Mouse (Mus musculus) cerebellum, adult 2 months (tissue): ENCODE data around the gene Chka.

Source experiments
- CTCF ChIP-seq: fragments of 200-500 bp; IDR thresholded peaks from 2 replicates; pipeline ENCODE4 v1.5.1; 2011; ENCODE audit warnings: low read depth, mild to moderate bottlenecking, control low read depth, low read length, moderate library complexity, borderline replicate concordance; ENCODE audit not compliant: insufficient read depth
- POLR2A ChIP-seq: fragments of 200-500 bp; IDR thresholded peaks from 2 replicates; pipeline ENCODE4 v1.6.1; 2011; ENCODE audit warnings: low read length, control low read depth, borderline replicate concordance; ENCODE audit not compliant: insufficient read depth

DNA sequence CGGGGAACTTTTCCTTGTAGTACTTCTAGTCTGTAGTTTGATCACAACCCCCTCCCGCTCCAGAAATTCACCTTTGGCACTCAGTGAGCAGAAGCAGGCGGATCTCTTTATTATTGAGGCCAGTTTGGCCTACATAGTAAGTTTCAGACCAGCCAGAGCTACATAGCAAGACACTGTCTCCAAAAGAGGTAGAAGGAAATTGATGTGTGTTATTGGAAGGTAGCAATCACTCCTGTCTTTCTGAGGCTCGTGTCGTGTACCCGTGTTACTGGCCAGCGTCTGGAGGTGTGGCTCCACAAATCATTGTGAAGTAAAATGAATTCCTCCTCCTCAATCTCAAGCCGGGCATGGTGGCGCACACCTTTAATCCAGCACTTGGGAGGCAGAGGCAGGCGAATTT, 1.5 kb downstream of the Chka start:
- no peak for TF ChIP-seq POLR2A
- no peak for TF ChIP-seq CTCF
